Mouse (Mus musculus): ENCODE results near the gene Ccser1.

- TF ChIP-seq MAFK (IDR thresholded peaks at IDR 0.05; ENCODE audit: insufficient read depth, low read depth, low read length) (no peak), CHD2 (IDR thresholded peaks at IDR 0.05; ENCODE audit: low read depth, low read length) (no peak)
Measured at GRCm38 (mm10) chr6:61543459-61544044, 363.4 kb downstream of the Ccser1 start.

Data from ES-E14 (cell line).